Mouse (Mus musculus) frontal cortex, postnatal 25 days (tissue): ENCODE data around the gene Lair1.

Experiments used
- DNase-seq, 2 experiments: peaks; one replicate each; pipeline ENCODE4 v3.0.0; 2022; ENCODE audit warnings: low spot score in 2 of 2

The Lair1 gene

DNA sequence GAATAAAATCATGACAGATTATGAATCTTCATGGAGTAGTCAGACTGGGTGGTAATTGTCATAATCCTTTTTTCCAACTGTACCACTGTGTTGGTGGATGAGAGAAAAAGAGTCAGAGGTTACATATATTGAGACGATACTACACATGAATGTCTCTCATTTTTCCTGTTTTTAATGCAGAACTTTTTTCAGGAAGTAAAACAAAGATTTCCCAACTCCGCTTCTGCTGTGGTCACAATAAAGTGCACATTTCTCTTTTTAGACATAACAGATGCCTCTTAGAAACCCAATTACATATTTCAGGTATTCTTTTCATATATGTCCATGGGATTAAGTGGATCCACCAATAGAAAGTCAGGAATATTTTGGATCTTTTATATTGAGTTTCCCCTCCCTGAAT lies 101.0 kb downstream of the Lair1 start:
- no peak for DNase-seq

DNA sequence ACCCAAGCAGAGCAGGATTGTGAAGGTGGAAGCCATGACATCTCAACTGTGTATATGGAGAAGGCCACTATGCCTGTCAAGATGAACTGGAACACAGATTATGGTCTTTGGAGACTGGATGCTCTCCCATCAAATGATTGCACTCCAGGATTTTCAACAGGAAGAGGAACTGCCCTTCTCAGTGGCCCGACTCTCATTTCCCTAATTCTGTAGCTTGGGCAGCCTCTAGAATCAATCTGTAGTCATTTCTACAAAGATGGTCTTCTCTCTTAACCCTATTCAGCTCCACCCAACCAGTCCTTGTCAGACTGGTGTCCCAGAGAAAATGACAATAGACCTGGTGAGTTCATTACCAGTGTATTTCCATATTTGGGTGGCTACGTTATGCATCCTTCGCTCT lies 105.6 kb downstream of the Lair1 start:
- no peak for DNase-seq
